Mouse (Mus musculus): Measurements from ENCODE around the gene Tle3. TPM values are rescaled to one million over a fixed set of nuclear protein-coding genes. Genes with fewer than 3 reads are reported as not detected.
A peak's percentile ranks its signal among the peaks of the same experiment; 100 is the strongest.

Gene Tle3
- polyA plus RNA-seq, 2 experiments from 2014 or later, result 19.6 to 23.7 TPM

DNA sequence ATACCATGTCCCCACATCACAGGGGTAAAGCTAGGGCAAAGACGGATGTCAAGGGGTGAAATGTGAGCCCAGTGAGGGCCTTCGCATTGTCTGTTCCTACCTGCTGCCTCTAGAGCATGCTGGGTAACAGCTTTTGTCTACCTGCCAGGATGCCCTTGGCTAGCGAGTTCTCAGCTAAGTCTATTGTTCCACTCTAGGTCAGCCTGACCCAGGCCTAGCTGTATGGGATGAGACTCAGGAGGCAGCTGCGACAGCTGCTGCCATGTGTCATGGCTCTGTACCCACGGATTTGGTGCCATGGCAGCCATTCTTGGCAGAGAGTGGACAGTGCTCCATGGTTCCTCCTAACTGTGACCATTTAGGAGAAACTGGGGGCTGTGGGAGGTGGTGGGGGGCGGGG is 66.9 kb downstream of the Tle3 start:
- no peak for ATAC-seq

GRCm38 (mm10) chr9:61439979-61440378 is 67.8 kb downstream of the Tle3 start:
- ATAC-seq, result no peak

DNA sequence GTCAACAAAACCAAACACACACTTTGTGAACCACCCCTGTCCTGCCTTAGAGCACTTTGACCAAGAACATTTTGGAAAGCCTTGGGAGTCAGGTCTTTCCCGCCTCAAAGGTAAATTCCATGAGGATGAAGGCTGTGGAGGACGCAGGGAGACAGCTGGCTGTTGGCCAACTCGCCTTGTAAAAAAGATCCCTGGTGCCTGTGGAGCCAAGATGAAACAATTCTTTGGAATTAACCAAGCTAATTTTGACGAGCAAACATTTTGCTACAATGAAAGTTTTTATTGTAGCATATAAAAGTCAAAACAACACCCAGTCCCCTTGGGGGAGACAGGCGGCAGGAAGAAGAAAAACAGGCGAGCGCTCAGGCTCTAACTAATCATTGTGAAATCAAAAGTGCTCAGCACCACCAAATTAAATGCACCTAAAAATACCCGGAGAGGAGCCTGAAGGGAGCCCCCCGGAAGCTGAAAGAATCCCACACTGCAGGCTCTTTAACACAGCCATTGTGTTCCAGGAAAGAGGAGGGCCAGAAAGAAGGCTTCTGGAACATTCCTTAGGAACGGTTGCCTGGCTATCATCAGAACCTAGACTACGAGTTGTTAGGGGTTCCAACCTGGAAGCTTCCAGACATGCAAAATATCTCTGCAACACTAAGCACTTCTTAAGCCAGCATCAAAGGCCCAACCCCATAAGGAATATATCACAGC is 69.2 kb downstream of the Tle3 start:
- ATAC-seq, result no peak

- no peak for ATAC-seq
Observed at GRCm38 (mm10) chr9:61442951-61443630, 70.9 kb downstream of the Tle3 start.

DNA sequence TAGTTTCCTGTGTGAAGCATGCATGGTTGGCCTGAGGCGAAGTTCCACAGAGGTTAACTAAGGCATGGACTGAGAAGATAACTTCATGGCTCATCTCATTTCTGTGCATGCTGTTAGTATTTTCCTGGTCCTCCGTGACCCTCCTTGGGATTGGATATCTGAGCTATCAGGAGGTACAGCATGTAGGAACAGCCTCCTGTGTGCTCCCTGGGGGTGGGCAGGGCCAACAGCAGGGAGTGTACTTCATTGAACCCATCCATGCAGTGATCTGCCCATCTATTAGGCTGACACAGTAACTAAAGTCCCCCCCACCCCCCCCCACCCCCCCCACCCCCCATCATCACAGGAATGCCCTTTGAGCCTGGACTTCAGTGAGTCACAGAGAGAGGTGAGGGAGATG is 73.0 kb downstream of the Tle3 start:
- no peak for ATAC-seq

DNA sequence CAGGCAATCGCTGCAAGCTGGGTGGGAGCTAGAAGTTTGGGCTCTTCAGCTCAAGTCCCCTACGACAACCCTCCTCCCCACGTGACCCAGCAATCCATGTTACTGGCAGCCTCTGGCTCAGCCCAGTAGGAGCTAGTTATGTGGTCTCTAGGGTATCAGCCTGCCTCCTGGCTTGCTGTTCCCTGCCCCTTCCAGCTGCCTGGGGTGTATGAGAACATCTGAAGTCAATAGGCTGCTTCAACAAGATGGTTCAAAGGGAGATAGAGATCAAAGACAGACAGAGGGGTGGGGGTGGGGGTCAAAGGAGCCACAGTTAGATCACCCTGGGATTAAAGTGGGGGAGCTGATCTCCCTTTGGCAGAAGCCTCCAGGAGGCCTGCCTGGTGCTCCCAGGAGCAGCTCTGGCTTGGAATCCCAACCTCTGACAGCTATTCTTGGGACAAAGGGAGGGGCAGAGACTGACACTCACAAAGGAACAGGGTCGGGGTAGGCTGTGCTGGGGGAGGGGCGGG is 73.6 kb downstream of the Tle3 start:
- no peak for ATAC-seq

- no peak for ATAC-seq
Observed at GRCm38 (mm10) chr9:61446965-61447364, 74.8 kb downstream of the Tle3 start.

DNA sequence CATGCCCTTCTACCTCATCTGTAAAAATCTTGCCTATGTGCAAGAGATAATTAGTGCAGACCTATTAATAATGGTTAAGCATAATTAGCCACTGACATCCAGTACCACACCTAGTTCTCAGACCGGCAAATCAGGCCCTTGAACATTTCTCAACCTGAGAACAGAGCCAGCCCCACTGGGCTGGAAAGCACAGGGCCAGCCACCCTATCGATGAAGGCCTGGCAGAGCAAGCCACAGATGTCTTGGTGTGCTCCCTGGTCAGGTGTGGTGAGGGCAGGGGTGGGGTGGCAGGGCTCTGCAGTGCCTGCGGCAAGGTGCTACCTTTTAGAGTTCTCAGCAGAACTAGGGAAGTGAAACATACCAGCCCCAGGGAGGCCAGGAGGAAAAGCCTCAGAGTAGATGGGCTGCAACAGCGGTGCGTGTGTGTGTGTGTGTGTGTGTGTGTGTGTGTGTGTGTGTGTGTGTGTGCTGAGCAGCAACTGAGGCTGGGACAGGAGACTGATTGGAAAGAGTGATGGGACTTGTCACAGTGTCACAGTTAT is 77.3 kb downstream of the Tle3 start:
- no peak for ATAC-seq

- no peak for ATAC-seq
Observed at GRCm38 (mm10) chr9:61452081-61452480, 79.9 kb downstream of the Tle3 start.

DNA sequence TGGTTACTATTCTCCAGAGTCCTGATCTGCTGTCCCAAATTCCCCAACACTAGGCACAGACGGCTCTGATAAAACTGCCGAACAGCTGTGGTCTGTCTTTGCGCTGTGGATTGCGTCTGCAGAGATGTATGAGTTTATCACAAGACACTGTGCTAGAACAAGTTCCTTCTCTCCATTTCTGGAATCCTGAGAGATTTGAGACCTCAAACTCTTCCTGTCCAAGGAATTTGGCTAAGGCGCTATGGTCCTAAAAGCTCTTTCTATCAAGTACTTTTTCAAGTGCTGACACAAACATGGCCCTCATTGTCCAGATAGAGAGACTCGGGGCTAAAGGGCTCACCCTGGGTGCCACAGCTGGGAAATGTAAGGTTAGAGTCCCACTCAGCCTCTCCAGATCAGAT is 83.7 kb downstream of the Tle3 start:
- ATAC-seq, result no peak

DNA sequence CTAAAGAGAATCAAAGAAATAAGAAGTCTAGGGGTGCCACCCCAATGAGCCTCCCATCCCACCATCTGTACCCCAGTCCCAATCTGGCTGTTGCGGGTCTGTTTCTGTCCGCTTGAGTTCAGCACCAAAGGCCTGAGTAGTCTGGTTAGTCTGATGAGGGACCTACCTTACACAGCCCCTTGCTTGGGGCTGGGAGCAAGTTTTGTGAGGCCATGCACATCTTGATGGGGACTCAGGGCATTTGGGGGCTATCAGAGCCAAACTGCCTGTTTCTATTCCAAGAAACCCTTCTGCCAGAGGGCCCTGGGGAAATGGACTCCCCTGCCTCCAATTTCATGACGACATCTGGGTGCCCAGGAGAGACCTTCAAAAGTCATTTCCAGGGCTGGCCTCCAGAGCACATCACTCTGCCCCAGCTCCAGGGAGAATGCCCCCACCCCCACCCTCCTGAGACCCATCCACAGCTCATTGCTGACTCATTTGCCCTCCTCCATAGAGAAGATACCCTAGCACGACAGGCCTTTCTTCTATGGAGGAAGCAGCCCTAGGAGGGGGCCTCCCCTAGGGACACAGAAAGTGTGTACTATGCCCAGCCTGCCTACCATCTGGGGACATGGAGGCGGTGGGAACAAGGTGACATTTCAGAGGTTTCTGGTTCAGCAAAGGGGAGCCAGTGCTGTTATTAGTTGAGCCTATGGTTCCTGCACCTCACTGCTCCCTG is 84.4 kb downstream of the Tle3 start:
- ATAC-seq, result peak; percentile 54

- ATAC-seq, result no peak
Observed at GRCm38 (mm10) chr9:61457162-61457523, 85.0 kb downstream of the Tle3 start.

DNA sequence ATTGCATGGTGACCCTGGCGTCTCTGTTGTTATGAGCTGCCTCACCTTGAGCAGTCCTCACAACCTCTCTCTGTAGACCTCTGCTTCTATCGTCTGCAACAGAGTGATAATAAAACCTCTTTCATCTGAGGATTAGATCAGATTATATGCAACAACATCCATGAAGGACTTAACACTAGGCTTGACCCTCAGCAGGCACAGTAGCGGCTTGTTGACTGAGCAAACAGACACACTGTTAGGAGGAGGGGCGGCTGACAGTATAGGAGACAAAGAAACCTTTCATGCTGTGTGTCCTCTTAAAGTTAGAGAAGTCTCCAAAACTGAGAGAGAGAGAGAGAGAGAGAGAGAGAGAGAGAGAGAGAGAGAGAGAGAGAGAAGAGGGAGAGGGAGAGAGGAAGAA is 89.7 kb downstream of the Tle3 start:
- ATAC-seq, result no peak

- no peak for ATAC-seq
Observed at GRCm38 (mm10) chr9:61467436-61467835, 95.3 kb downstream of the Tle3 start.
